Mouse (Mus musculus) heart, embryonic 10.5 days (tissue): ENCODE measurements around the gene Atxn1l. TPM values are rescaled to one million over a fixed set of nuclear protein-coding genes. Genes with fewer than 3 reads are reported as not detected.

Source experiments
- DNase-seq: peaks from one replicate; pipeline ENCODE4 v3.0.0-alpha.2; 2017; ENCODE audit warnings: low spot score
- H3K27ac ChIP-seq: fragments of 300-500 bp; sonication (generic); 2 replicates; pipeline ENCODE4 v1.5.1; 2016; ENCODE audit warnings: mild to moderate bottlenecking
- H3K27me3 ChIP-seq: fragments of 300-500 bp; sonication (generic); 2 replicates; pipeline ENCODE4 v1.6.1; 2016; ENCODE audit warnings: mild to moderate bottlenecking; ENCODE audit not compliant: poor library complexity, insufficient read depth, severe bottlenecking
- H3K36me3 ChIP-seq: fragments of 300-500 bp; sonication (generic); 2 replicates; pipeline ENCODE4 v1.6.1; 2016; ENCODE audit warnings: mild to moderate bottlenecking, moderate library complexity
- H3K4me1 ChIP-seq: fragments of 300-500 bp; sonication (generic); 2 replicates; pipeline ENCODE4 v1.6.1; 2016; ENCODE audit warnings: mild to moderate bottlenecking
- H3K4me3 ChIP-seq: fragments of 300-500 bp; sonication (generic); 2 replicates; pipeline ENCODE4 v1.5.1; 2016; ENCODE audit warnings: mild to moderate bottlenecking, moderate library complexity
- H3K9me3 ChIP-seq: fragments of 300-500 bp; sonication (generic); 2 replicates; pipeline ENCODE4 v1.6.1; 2016; ENCODE audit warnings: mild to moderate bottlenecking, moderate library complexity
- WGBS: fragments of 180-500 bp; shearing (Covaris S2); methylation state at CpG from one replicate; pipeline ENCODE4 v1.1.7; 2016; 5-methylcytosine and 5-hydroxymethylcytosine counted together
- polyA plus RNA-seq: library from polyadenylated mRNA; unstranded; fragments of >200 nt; fragmentation: Nextera tagmentation; extraction: Ambion mirVana; gene quantifications from 2 replicates; pipeline ENCODE4 v1.2.1, GENCODE M21; 2016

The Atxn1l gene
- polyA plus RNA-seq, 1 experiment from 2014 or later, result 6.1 TPM

DNA sequence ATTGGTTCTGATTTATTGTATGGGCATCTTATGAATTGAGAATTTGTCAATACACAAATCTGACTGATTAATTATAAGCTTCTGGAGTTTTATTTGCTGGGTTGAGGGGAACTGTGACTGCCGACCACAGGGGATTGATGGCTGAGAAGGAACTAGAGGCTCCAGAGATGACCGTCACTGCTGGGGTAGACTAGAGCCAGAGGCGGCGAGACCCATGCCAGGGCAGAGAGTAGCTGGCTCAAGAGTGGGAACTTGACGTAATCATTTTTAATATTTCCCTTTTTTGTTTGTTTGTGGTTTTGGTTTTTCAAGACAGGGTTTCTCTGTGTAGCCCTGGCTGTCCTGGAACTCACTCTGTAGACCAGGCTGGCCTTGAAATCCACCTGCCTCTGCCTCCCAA, 50.3 kb downstream of the Atxn1l start:
- Histone ChIP-seq H3K4me3 (no peak overlapping the region), H3K4me1 (peaks cover 11% of the 10 kb centered on the region), H3K9me3 (no peaks in the 10 kb centered on the region), H3K27me3 (no peaks in the 10 kb centered on the region), H3K36me3 (peaks cover 24% of the 10 kb centered on the region), H3K27ac (no peak overlapping the region)
- WGBS, result 93% methylated on average over 5 of the region's 5 CpGs
- DNase-seq, result no peak

DNA sequence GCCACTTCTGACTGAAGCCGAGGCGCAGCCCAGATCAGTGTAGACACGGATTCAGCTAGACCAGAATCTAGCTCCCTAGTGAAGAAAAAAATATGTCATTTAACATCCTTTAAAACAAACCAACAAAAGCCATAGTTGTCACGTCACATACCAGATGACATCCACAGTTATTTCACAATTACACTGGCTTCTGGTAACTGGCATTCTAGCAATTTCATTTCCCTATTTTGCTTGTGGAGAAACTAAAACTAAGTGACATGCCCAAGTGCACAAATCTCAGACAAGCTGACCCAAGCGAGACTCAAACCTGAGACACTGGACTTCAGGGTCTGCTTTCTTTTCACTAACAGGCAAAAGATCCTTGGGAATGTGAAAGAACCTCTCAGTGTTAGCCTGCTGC, 55.4 kb downstream of the Atxn1l start:
- 97% methylated on average over 5 of the region's 5 CpGs for WGBS
- no peaks in the 10 kb centered on the region for H3K4me1 ChIP-seq
- H3K27ac ChIP-seq, result no peak overlapping the region
- H3K4me3 ChIP-seq, result no peak overlapping the region
- peaks cover 62% of the 10 kb centered on the region for H3K36me3 ChIP-seq
- H3K27me3 ChIP-seq, result no peaks in the 10 kb centered on the region
- DNase-seq, result no peak
- no peaks in the 10 kb centered on the region for H3K9me3 ChIP-seq

DNA sequence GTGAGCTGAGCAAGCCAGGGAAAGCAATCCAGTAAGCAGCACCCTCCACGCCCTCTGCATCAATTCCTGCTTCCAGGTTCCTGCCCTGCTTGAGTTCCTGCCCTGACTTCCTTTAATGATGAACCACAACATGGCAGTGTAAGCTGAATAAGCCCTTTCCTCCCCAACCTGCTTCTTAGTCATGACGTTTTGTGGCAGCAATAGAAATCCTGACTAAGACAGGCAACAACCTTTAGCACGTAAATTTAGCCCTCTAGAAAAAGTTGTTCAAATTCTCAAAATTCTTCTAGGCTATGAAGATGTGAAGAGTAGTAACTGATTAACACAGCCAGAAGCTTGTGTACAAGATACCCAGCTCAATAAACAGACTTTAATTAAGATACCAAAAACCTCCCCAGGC, 56.0 kb downstream of the Atxn1l start:
- WGBS, result 80% methylated on average over 3 of the region's 3 CpGs
- Histone ChIP-seq H3K27me3 (no peaks in the 10 kb centered on the region), H3K36me3 (peaks cover 68% of the 10 kb centered on the region), H3K4me1 (no peaks in the 10 kb centered on the region), H3K9me3 (no peaks in the 10 kb centered on the region), H3K4me3 (no peak overlapping the region), H3K27ac (no peak overlapping the region)
- no peak for DNase-seq

Other genes with a start within 250 kb of the Atxn1l start
- 0.08 and 0.15 TPM in 2 replicates for gene Pmfbp1, start 243.7 kb downstream of the Atxn1l start, polyA plus RNA-seq
- gene Dhx38, start 171.9 kb downstream of the Atxn1l start, polyA plus RNA-seq, result 24.7 and 26.1 TPM in 2 replicates
- 18.5 and 20.0 TPM in 2 replicates for gene Txnl4b, start 171.8 kb downstream of the Atxn1l start, polyA plus RNA-seq
- gene Hp, start 158.6 kb downstream of the Atxn1l start, polyA plus RNA-seq, result 0.44 and 0.99 TPM in 2 replicates
- gene Dhodh, start 129.1 kb downstream of the Atxn1l start, polyA plus RNA-seq, result 49.0 and 57.1 TPM in 2 replicates
- 0.25 and 0.26 TPM in 2 replicates for gene Pkd1l3, start 123.2 kb downstream of the Atxn1l start, polyA plus RNA-seq
- 100 and 103 TPM in 2 replicates for gene Ist1, start 44.5 kb downstream of the Atxn1l start, polyA plus RNA-seq
- gene Zfp821, start 32.2 kb downstream of the Atxn1l start, polyA plus RNA-seq, result 18.5 and 23.4 TPM in 2 replicates
- 38.9 and 43.3 TPM in 2 replicates for gene Ap1g1, start 40.8 kb upstream of the Atxn1l start, polyA plus RNA-seq
- 1.6 and 2.2 TPM in 2 replicates for gene Phlpp2, start 130.8 kb upstream of the Atxn1l start, polyA plus RNA-seq
- gene Marveld3, start 224.5 kb upstream of the Atxn1l start, polyA plus RNA-seq, result 0.10 and 0.68 TPM in 2 replicates